Mouse (Mus musculus): Measurements from ENCODE around the gene Fam241a.

Fam241a gene

GRCm38 (mm10) chr3:127835594-127835993 is 60.5 kb downstream of the Fam241a start:
- DNase-seq (ENCODE audit: low spot score) = no peak

- DNase-seq (ENCODE audit: low spot score) = no peak
These were observed 62.1 kb downstream of the Fam241a start for GRCm38 (mm10) chr3:127834040-127834439.

GRCm38 (mm10) chr3:127831079-127831478 is 65.0 kb downstream of the Fam241a start:
- DNase-seq (ENCODE audit: low spot score) = no peak

- DNase-seq (ENCODE audit: low spot score) = no peak
These were observed 65.9 kb downstream of the Fam241a start for GRCm38 (mm10) chr3:127830183-127830582.

GRCm38 (mm10) chr3:127827123-127827522 is 69.0 kb downstream of the Fam241a start:
- DNase-seq (ENCODE audit: low spot score) = no peak

GRCm38 (mm10) chr3:127826503-127826902 is 69.6 kb downstream of the Fam241a start:
- DNase-seq (ENCODE audit: low spot score) = no peak

- peak; percentile 22 for DNase-seq (ENCODE audit: low spot score)
These were observed 71.9 kb downstream of the Fam241a start for GRCm38 (mm10) chr3:127823886-127824863.

- DNase-seq (ENCODE audit: low spot score) = no peak
These were observed 74.9 kb downstream of the Fam241a start for GRCm38 (mm10) chr3:127821209-127821608.

- DNase-seq (ENCODE audit: low spot score) = no peak
These were observed 75.7 kb downstream of the Fam241a start for GRCm38 (mm10) chr3:127820400-127820799.

Measured in spleen, adult 12 weeks (tissue).